Mouse (Mus musculus): ENCODE measurements at regions not wholly inside any gene's neighbourhood (a gene's known extent, or its start where the extent isn't known, plus 50 kb on each side); places are given as distances from the start of the nearest gene placed in this dataset.
"Not testable (repeated sequence)": the region's sequence is repeated elsewhere in the genome, so short reads cannot be mapped to it uniquely, and the experiment has no call there.

DNA sequence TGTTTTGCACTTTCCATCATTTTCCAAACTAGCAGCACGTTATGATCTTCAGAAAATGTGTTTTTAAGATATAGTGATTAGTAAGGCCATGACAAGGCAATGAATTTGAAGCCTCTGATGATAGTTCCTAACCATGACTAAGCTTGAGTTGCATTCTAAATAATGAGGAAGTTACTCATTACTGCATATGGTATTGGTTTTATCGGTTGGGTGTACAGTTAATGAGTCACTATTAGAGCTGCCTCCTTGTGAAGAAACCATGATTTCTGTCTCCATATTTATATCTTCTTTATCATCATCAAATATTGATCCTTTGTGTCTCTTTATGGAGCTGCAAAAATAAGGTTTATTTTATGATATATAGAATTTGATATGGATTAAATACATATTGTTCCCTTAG, 4763.5 kb upstream of the Gm7489 start:
- no peak for DNase-seq (ENCODE audit: low spot score)

DNA sequence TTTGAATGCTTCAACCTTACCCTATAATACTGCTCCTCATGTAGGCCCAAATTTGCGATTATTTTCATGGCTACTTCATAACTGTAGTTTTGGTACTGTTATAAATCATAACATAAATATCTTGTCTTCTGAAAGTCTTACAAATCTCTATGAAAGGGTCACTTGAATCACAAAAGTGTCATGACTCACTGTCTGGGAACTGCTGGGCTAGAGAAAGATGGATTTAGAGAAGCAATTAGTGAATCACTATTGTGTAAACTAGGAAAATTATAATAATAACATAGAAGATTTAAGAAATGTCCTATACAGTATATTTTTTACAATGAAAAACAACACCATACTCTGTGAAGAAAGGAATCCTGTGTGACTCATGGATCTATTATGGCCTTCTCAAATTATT, 4738.3 kb upstream of the Gm7489 start:
- no peak for DNase-seq (ENCODE audit: low spot score)

DNA sequence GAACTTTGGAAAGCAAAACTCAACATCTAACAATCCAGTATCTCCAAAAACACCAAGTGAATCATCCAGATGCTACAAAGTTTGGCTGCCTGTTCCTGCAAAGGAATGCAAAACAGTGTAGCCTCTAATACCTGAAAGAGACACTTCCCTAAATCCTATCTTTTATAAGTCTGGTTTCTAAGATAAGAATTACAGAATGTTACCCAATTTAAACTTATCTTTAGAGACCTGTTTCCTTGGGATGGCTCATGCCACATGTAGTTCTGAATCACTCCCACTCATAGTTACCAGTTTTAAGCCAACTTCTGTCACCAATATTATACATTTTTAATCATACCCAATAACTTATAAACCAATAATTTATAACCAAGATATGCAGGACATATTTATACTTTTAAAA, 4732.7 kb upstream of the Gm7489 start:
- no peak for DNase-seq (ENCODE audit: low spot score)

DNA sequence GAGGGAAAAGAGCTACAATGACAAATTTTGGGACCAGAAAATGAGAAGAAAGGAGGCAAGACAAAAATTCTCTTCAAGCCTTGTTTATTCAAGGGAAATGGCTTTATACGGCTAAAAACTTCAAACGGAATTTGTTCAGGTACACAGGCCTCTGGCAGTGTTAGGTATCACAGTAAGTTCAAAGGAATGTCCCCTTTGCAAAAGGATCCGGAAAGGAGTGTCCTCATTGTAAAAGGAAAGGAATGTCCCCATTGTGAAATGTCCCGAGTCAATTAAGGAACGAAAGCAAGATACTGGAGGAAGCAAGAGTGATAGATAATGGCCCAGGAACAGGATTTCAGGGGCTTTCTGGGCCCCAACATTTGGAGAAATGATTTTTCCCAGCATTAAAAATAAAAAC, 4730.7 kb upstream of the Gm7489 start:
- no peak for DNase-seq (ENCODE audit: low spot score)

DNA sequence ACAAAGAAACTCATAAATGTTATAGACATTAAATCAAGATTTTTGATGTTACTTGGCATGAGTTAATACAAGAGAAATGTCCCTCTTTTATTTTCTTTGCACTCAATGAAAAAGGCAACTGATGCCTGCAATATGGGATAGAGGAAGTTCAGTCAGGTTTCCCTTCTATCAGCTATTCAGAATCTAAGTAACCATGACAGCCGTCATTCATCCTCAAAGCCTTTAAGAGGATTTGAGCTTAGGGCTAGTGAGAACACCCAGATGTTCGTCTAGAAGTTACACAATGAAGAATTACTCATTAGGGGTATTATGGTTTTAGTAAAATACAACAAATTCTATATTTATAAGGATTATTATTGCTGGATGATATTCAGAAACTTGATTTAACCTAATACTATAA, 4693.2 kb upstream of the Gm7489 start:
- no peak for DNase-seq (ENCODE audit: low spot score)

DNA sequence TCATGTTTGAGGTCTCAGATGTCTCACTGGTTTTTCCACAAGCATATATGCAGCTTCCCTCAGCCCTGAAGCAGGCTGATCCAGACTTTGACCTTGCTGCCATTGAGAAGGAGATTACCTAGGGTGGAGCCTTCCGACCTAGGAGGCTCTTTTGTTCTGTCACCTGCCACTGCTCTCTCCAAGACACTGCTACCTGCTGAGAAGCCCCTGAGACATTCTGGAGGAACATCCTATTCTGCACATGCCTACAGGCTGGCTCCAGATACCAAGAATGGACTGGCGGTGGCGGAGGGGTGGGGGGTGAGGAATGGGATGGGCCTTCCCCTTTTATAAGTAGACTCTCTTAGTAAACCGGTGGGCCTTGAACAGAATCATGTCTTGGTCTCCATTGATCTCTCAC, 4692.1 kb upstream of the Gm7489 start:
- DNase-seq (ENCODE audit: low spot score) = not testable (repeated sequence)

DNA sequence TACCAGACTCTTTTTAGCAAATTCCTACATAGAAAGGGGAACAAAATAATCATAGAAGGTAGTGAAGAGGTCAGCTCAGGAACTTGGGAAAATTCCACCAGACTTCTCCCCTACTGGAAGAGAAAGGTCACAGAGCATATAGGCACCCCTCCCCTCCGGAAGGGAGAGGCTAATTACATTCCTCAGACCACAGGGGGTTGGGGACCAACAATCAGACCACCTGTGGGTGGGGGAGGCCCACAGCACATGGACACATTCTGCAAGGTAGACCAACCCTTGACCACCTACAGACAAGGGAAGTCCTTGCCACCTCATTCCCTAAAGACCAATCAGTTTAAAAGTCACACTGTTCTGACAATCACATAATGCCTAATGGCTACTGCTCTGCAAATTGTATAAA, 4655.6 kb upstream of the Gm7489 start:
- no peak for DNase-seq (ENCODE audit: low spot score)

DNA sequence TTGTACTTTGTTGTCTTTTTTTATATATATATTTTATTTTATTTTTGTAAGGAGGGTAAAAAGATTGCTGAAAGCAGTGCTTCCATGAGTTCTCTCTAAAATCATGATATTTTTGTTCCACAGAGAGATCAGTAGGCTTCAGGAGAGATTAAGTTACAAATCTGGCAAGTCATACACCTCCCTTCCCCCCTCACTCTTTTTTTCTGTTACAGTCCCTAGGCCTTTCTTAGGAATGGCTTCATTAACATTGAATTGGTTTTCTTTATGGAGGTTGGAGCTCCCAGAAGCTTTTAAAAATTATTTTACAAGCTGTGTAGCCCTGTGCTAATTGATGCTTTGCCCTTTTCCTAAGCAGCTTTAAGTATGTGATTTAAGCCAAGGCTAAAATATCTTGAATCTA, 4653.9 kb upstream of the Gm7489 start:
- DNase-seq (ENCODE audit: low spot score) = no peak

DNA sequence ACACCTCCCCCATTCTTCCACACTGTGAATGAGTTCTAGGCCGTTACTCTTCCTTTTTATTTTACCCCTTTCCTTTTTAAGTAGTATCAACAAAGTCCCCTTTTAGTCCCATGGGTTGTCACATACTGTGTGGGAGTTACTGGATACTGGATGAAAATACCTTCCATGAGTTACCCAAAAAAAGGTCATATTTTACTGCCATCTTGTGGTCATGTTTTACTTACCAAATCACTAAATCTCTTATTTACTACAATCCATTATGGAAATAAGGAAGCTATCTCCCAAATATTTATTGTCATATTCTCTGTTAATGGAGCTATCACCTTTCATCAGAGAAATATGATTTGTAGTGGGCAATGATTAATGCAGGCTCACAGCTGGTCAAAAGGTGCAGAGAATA, 4614.5 kb upstream of the Gm7489 start:
- peak; percentile 32 for DNase-seq (ENCODE audit: low spot score)
